Mouse (Mus musculus): ENCODE results near the gene Gm4788.
"Not testable (repeated sequence)": the region's sequence is repeated elsewhere in the genome, so short reads cannot be mapped to it uniquely, and the experiment has no call there.

The Gm4788 gene

DNA sequence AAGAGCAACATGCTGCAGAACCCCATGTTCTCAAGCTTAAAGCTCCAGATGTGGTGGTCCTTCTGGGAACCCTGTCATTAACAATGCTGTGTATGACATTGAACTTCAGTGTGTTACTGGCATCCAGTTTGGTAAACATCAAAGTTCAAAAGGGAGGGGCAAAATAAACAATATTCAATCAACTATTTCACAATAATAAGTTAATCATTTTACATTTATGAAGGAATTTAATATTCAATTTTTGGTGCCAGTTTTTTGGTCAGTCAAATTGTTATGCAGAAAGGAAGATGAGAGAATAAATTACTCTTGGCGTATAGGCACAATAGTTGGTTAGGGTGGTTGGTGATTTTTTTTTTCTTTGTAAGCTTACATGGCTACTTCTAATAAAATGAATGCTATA, at the start of gene Gm4788:
Gene Gm4788, minus strand, starts transcription at position 101 of the 400 bp plus-strand sequence.
- no peak for DNase-seq (ENCODE audit: low spot score in 2 of 2)

DNA sequence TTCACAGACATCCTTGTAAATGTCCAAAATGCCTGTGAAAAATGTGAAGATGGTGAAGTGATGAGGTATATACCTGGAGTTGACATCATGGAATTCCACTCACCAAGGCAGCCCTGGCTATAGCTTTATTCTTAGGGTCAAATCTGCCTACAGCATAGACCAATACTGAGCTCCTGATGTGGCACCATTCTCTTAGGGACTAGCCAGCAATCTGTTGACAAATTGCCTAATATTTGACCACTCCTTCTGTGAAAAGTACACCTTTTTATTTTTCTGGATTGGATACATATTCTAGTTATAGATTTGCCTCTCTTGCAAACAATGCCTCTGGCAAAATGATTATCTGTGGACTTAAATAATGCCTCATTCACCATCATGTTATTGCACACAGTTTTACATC, 27.6 kb upstream of the Gm4788 start:
- DNase-seq (ENCODE audit: low spot score in 2 of 2): no peak

DNA sequence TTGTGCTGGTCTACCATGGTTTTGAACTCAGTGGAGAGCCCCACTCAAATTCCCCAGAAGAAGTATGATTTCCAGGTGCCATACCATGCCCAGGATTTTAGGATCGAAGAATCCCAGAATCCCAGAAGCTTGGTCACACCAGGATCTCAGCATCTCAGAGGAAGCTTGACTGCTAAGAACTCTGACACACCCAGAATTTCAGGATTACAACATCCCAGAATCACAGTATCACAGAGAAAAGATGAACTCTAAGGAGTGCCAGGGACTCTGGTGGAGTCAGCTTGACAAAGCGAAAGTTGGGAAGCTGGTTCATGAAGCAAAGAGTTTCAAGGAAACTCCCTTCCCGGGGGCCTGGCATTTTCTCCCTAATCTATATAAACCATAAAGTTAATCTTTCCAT, 11.1 kb downstream of the Gm4788 start:
- DNase-seq (ENCODE audit: low spot score in 2 of 2): not testable (repeated sequence)

DNA sequence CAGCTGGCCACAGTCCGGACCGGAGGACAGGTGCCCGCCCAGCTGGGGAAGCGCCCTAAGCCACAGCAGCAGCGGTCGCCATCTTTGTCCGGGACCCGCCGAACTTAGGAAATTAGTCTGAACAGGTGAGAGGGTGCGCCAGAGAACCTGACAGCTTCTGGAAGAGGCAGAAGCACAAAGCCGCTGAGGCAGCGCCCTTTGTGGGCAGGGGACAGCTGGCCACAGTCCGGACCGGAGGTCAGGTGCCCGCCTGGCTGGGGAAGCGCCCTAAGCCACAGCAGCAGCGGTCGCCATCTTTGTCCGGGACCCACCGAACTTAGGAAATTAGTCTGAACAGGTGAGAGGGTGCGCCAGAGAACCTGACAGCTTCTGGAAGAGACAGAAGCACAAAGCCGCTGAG, 64.4 kb downstream of the Gm4788 start:
- not testable (repeated sequence) for DNase-seq (ENCODE audit: low spot score in 2 of 2)

DNA sequence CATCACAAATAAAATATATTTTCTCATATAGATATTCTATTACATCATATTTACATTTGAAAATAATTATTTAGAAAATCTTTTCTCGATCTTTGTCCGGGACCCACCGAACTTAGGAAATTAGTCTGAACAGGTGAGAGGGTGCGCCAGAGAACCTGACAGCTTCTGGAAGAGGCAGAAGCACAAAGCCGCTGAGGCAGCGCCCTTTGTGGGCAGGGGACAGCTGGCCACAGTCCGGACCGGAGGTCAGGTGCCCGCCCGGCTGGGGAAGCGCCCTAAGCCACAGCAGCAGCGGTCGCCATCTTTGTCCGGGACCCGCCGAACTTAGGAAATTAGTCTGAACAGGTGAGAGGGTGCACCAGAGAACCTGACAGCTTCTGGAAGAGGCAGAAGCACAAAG, 64.8 kb downstream of the Gm4788 start:
- not testable (repeated sequence) for DNase-seq (ENCODE audit: low spot score in 2 of 2)

DNA sequence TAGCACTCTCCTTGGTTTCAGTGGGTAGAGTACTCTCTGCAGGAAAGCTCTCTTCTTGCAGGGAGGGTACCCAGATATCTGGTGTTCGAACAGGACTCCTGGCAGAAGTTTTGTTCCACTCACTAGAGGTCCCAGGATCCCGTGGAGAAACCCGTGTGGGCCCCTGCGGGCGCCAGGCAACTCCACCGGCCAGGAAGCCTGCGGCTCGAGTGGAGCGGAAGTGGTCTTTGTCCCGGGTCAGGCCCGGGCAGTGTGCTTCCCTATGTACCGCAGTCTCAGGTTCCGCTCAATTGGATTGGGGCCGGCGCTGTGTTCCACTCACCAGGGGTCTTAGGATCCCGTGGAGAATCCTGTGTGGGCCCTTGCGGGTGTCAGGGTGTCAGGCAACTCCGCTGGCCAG, 131.1 kb downstream of the Gm4788 start:
- DNase-seq (ENCODE audit: low spot score in 2 of 2): not testable (repeated sequence)
